Mouse (Mus musculus): ENCODE data around the gene Ahcyl2.

- TF ChIP-seq EP300 (IDR thresholded peaks at IDR 0.05): no peak
- no peak for TF ChIP-seq CTCF (IDR thresholded peaks at IDR 0.05)
Observed at GRCm38 (mm10) chr6:29721890-29722289, 45.9 kb upstream of the Ahcyl2 start.

Measured in lung, postnatal 0 days (tissue).